Mouse (Mus musculus) adrenal gland, postnatal 36 days (tissue): ENCODE data around the gene Snapin. TPM values are rescaled to one million over a fixed set of nuclear protein-coding genes. Genes with fewer than 3 reads are reported as not detected.

Experiments
- DNase-seq, 2 experiments: peaks; one replicate each; pipeline ENCODE4 v3.0.0; 2021; ENCODE audit warnings: mixed read lengths in 1 of 2
- total RNA-seq, 2 experiments: library from RNA; stranded (reverse); gene quantifications; 2 replicates each; pipeline ENCODE4 v1.2.3; 2021

Snapin gene
- total RNA-seq, 2 experiments from 2014 or later, result 53.3 to 79.3 TPM

DNA sequence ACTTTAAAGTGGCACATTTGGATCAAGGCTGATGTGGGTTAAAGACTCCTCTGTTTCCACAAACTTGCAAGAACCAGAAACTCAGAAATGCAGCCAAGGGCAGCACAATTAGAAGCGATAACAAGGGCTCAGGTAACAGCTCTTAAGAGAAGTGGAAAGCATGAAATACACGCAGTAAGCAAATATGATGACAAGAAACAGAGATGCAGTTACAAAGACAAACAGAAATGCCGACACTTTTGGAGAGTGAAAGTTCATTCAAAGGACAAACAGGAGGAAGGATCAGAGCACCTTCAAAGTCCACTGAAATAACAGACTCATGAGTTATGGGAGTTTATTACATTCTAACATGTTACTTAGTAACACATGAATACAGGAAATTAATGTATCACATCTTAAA, 15.5 kb upstream of the Snapin start:
- no peak for DNase-seq

DNA sequence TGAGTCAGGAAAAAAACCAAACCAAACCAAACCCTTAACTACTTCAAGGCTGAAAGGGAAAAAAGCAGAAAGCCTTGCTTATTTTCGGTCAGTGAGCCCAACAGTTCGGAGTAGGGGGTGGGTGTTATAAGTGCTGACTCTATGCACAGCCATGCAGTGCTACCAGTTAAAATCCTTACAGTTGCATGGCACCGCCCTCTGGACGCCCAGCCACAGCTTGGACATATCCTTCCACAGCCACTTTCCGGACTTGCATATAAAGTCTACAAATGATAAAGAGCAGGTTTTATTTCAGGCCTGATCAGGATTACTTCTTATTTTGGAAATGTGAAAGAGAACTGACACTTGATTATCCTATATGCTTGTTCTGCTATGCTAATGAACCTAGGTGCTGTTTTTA, 14.4 kb upstream of the Snapin start:
- no peak for DNase-seq

DNA sequence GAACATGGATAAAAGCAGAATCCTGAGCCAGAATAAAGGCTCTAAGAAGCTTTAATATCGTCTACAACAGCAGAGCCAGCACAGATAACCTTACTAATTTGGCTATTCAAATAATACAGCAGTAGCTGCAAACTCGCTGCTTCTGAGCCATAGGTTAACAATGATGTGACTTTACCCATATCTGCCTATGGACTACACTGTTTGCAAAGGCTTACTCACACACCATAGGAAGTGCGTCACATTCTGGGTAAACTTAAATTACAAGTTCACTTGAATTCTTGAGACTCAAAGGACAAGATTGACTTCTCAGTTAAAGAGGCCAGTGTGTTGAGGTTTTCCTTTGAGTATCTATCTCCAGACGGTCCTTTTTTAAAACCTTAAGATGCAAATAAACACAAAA, 12.6 kb upstream of the Snapin start:
- no peak for DNase-seq

DNA sequence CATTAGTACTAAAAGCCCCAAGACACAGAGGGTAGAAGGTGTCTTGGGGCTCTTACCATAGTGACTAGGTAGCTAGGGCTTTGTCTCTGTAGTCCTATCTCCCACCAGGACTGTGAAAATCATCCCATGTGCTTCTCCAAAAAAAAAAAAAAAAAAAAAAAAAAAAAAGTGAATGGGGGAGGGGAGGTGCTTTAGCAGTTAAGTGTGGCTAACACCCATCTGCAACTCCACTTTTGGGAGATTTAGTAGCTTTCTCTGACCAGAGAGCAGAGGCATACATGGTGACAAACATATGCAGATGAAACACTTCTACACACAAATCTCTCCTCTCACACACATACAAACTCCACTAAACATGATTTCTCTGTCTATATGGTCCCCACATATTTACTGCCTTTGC, 6.8 kb upstream of the Snapin start:
- DNase-seq, result no peak

DNA sequence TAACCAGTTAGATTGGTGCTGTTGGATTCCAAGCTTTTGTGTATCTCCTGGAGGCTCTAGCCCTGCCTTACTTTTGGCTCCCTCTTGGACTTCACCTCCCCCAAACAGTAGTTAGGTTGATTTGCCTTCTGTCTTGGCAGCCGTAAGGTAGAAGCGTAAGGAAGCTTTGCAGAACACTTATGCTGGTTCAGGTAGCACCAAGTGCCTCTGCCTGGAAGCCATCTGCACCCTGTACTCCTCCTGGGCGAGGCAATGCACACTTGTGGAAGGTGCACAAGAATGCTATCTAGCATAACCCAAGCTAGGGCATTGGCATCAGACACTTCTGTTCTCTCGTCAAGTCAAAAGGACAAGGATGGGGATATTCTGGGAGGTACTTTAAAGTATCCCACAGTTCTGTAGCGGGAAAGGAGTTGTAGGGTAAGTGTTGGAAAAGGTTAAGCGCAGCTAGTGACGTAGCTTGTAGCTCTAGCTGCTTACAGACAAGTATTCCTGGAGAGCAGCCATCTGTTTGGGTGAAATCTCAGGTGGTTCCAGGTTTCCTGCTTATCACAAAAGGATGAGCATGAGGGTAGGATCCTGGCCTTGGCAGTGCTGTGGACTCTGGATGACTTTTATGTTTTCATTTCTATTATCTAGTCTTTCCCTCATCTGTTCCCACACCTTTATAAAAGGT, 5.2 kb upstream of the Snapin start:
- DNase-seq, result no peak

DNA sequence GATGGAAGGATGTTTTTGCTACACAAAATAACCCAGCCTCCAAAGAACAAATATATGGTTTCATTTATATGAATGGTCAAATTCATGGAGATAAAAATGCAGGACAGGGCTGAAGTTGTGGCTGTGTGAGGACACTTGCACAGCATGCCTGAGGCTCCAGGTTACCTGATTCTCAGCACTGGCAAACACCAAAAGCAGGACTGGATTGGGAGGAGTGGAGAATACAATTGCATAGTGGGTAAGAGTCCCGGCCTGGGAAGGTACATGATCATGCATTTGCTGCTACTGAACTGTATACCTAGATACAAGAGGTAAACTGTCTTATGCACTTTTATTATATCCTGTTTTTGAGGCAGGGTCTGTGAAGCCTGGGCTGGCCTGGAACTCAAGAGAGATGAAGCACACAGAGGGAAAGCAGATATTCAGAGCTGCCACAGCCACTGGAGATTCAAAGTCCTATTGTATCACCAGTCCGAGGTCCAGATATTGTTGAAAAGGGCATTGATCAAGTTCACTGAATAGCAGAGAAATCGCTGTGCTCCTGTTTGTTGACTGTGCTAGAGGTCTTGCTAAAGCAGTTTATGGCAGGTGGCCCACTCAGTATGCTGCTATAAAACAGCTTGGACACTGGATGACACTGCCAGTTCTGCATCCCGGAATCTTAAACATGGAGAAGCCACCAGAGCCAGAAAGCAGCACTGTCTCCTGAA, 3.2 kb upstream of the Snapin start:
- no peak for DNase-seq

DNA sequence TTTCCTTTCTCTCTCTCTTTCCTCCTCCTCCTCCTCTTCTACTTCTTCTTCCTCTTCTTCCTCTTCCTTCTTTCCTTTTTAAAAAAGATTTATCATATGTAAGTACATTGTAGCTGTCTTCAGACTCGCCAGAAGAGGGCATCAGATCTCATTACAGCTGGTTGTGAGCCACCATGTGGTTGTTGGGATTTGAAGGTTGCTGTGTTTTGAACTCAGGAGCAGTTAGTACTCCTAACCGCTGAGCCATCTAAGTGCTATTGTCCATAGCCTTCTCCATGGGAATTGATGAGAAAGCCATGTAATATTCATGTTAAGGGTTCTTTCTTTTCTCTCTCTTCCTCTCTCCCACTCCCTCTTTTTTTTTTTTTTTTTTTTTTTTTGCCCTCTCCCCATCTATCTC, 517 bp upstream of the Snapin start:
- peak in 1 of 2 experiments; percentile 49 for DNase-seq

DNA sequence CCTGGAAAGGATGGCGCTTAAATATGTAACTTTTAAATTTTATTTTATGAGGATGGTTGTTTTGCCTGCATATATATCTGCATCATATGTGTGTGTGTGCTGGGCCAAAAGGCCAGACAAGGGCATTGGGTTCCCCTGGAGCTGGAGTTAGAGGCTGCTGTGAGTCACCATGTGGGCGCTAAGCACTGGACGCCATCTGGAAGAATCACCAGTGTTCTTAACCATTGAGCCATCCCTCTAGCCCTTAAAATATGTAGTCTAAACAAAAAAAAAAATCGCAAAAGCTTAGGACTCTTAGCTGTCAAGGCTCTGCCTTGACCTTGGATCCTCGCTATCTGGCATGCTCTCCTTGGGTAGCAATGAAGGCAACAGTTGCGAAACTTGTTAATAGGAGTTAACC, 2.3 kb downstream of the Snapin start:
- peak; percentile 13 to 30 for DNase-seq

DNA sequence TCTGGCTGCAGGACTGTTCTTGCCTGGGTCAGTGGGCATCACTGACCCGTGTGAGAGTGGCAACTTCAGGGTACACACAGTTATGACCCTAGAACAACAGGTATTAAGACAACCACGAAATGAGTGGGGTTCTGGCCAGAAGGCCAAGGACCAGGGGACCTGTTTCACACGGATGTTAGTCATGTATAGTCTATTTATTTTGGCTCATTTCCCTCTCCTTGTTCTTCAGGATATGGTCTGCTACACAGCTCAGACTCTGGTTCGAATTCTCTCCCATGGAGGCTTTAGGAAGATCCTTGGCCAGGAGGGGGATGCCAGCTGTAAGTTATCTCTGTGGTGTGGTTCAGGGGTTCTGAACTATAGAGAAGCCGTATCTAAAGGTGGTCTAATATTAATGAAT, 3.8 kb downstream of the Snapin start:
- no peak for DNase-seq

DNA sequence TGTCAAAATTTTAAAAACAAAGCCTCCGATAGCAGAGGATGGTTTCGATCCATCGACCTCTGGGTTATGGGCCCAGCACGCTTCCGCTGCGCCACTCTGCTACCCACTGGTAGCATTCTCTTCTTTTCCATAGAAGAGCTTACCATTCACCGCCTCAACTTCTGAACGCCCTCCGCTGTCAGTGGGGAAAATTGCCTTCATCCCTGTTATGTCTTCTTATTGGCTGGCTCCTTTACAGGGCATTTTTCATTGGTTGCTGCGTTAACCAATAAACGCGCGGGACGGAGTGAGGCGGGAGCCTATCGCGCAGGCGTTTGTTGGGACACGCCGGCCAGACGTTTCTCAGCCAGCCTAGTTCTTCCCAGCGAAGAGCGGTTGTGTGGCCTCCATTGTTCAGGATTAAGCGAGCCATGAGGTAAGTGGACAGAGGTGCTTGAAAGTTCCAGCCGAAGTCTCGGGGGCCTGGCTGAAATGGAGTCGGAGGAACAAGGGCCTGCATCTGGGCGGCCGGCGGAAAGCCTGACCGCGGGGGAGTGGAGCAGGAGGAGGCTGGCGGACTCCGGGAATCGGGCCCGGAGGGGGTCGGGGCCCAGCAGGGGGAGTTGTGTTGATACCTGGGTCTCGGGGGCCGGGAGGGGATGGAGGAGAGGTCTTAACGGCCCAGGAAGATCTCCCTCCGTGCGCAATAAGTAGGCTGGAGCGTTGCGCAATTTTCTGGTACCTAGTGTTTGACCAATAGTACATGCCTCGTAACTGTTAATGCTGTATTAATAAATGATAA, 14.8 kb downstream of the Snapin start, which contains the start of gene Ilf2:
Gene Ilf2 (plus strand): TSS at position 296 of the 781 bp plus-strand sequence.
- peak; percentile 93 for DNase-seq

DNA sequence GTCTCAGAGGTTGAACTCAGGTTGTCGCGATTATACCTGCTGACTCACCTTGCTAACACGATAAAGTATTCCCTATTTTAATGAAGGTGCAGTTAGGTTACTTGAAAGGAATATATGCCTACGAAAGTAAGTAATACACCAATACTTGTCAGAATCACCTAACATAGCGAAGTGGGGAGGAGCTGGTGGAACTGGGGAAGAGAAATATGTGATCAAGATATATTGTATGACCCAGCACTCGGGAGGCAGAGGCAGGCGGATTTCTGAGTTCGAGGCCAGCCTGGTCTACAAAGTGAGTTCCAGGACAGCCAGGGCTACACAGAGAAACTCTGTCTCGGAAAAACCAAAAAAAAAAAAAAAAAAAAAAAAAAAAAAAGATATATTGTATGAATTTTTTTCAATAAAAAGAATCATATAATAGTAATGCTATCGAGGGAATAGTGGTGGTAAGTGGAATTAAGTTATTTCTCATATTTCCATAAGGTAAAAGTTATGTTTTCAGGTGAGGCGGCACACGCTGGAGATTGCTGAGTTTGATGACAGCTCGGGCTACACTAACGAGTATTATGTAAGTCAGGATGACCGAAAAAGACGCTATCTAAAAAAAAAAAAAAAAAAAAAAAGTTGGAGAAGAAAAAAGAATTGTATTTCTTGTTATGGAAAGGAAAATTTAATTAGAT, 15.5 kb downstream of the Snapin start:
- DNase-seq, result no peak

DNA sequence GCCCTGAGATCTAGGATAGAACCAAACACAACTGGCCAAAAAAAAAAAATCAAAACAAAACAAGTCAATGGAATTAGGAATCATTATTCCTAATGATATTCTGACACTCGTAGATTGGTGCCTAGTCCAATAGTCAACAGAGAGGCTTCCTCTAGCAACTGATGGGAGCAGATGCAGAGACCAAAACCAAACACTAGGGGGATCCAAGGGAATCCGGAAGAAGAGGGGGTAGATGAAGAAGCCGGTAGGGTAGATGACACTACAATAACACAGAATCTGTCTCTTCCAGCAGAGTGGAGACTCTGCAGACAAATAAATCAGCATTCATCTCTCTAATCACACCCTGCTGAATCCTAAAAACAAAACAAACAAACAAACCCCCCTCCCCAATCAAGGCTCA, 18.6 kb downstream of the Snapin start:
- DNase-seq, result peak; percentile 52 to 72

DNA sequence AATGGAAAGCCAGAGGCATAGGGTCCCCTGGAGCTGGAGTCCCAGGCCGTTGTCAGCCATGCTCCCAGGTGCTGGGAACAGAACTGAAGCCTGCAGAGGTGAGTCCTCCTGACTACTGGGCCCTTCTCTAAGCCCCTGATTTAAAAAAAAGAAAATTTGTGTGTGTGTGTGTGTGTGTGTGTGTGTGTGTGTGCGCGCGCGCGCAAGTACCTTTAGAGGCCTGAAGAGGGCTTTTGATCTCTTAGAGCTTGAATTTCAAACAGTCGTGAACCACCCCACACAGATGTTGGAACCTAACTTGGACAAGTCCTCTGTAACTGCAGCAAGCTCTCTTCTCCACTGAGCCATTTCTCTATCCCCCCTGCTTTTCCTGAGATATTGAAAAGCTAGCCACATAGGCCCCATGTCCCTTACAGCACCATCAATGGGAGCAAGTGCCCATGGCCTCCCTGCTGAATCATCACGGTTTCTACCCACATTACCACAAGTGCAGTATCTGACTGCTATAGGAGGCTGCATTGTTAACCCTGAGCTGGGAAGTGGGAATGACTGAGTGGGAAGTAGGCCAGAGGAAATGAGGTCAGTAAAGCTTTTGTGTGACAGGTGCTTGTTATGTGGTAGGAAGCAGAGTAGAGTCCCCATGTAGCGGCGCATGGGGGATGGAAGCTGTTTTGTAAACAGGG, 23.1 kb downstream of the Snapin start:
- no peak for DNase-seq

DNA sequence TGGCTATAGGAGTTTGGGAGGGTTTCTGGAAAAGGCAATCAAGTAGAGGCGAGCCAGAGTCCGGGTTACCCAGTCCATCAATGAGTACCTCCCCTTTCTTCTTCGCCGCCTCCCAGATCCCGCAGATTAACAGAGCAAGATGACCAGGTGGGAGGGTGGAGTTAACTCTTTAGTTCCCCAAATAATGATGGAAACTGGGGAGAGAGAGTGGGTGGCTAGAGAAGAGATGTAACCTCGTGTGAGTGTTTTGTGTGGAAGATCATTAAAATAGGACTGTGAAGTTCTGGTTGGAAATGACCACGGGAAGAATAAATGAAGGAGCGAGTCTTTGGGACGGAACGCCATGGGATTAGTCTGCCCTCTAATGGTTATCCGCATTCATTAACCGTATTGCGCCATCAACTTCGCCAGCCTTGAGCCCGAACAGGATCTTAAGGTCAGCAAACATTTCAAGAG, 24.5 kb downstream of the Snapin start:
- DNase-seq, result peak; percentile 75 to 78

DNA sequence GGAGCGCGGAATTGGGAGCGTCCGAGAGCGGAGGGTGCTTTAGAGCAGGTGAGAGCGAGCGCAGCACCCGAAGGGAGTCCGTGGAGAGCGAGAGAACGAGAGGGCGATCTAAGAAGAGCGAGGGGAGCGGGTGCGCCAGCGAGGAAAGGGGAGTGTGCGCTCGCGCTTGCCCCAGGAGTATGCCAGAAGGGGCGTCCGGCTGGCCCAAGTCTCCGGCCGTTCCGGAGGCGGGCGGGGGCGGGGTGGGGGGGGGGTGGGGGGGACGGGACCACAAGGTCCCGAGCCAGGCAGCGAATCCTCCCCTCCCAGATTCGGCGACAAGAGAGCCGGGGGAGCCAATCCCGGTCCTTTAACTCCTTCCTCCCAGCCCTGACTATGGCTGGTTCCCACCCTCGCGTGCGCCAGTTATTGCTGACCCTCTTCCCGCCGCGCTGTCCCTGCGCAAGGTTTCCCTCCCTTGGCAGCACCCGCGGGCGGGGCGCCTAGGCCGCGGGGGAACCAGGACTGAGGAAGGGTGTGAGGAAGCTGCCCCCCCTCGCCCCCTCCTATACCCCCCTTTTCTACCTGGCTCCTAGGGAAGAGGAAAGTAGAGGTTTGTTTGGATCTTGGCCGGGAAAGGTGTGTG, 25.0 kb downstream of the Snapin start, which contains the start of gene Npr1:
Gene Npr1 (minus strand): TSS at position 181 of the 625 bp plus-strand sequence.
- DNase-seq, result peak; percentile 80 to 85

DNA sequence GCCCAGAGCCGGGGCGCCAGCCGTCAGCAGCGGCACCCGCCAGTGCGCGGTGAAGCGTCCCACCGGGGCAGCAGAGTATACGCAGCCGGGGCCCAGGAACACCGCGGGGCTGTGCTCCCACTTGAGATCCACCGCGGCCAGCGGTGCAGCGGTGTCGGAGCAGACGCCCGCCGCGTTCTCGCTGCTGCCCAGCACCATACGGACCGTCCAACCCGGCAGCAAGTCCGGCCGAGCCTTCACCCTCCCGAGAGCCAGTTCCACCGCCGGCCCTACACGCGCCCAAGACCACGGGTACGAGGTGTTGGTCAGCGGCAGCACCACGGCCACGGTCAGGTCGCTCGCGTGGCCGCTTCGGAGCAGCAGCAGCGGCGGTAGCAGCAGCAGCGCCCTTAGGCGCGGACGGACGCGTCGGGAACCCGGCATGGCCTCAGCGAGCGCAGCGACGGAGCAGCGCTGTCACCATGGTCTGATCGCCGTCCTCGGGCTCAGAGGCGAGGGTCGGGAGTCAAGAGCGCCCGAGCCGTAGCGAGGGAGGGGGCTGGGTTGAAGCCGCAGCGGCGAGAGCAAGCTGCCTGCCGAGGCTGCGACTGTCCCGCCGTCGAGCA, 25.6 kb downstream of the Snapin start:
- DNase-seq, result peak; percentile 57

DNA sequence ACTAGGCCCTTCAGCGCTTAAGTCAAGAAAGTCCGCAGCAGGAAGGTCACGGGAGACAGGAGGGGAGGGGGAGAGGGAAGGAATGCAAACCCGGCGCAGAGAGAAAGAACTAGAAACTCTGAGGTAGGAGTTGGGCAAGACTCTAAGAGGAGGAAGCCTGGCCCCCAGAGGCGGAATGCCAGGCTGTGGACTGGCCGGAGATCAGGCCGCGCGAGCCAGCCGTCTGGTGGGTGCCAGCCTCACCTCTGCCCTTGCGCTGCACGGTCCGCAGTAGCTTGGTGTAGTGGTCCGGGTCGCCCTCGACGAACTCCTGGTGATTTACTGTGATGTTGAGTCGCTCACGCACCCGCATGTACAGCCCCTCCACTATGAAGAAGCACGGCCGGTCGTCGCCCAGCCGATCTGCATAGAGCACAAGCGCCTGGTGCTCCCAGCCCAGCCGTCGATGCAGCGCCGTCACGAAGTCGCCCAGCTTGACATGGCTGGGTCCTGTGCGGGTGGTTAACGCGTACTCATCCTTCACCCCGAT, 26.2 kb downstream of the Snapin start:
- peak; percentile 57 to 74 for DNase-seq

DNA sequence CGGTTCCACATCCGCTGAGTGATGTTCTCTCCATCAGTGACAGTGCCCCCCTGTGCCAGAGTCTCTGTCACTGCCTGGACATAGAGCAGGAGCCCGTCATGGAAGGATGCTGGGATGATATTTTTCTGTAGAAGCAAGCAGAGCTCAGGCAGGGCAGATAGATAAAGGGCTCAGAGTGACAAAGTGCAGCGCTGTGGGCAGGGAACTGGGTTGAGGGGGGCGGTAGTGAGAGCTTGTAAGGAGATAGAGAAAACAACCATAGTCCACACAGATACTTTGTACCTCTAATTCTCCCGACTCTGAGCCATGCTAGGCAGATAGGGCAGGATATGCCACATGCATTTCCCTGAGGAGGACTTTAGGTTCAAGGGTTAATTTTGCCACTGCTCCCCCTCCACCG, 28.3 kb downstream of the Snapin start:
- DNase-seq, result peak in 1 of 2 experiments; percentile 50

DNA sequence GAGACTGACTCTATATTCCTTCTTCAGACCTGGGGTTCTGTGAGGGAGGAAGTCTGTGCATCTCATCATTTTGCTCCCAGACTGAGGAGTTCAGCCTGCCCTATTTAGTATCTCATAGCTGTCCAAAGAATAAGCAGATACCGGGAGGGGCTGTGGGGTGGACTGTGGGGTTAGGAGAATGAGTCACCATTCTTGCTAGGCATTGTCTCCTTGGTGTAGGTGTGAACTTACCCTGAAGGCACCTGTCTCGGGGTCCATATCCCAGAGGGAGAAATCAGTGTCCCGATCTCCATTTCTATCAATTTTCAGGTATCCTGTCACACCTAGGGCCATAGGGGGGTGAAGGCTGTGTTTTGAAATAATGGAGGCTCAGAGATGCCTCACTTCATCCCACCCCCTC, 28.9 kb downstream of the Snapin start:
- no peak for DNase-seq

DNA sequence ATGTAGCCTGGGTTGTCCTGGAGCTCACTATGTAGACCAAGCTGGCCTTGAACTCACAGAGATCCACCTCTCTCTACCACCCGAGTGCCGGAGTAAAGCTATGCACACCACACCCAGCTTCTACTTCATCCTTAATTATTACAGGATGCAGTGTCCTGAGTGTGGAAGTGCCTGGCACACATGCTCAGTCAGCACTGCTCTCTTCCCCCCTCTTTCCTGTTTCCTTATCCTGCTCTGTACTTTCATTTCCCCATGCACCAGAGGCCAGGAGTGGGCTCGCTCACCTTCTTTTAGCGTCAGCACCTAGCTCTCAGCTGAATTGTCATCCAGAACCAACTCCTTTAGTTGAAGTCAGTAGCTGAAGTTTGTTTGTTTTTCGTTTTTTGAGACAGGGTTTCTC, 30.5 kb downstream of the Snapin start:
- no peak for DNase-seq
